Mouse (Mus musculus): Measurements from ENCODE around the gene Raf1.
"Not testable (repeated sequence)": the region's sequence is repeated elsewhere in the genome, so short reads cannot be mapped to it uniquely, and the experiment has no call there.

GRCm38 (mm10) chr6:115638188-115638587, 38.2 kb downstream of the Raf1 start:
- TF ChIP-seq CTCF (conservative IDR thresholded peaks at IDR 0.05; ENCODE audit: insufficient read depth, insufficient read length, low read depth, low read length); POLR2A (IDR thresholded peaks at IDR 0.05; ENCODE audit: low read depth, low read length): not testable (repeated sequence)
